Mouse (Mus musculus) spleen, postnatal 4 days (tissue): ENCODE data around the gene Exd1.
"Not testable (repeated sequence)": the region's sequence is repeated elsewhere in the genome, so short reads cannot be mapped to it uniquely, and the experiment has no call there.

ENCODE experiments used
- DNase-seq, 2 experiments: peaks; one replicate each; pipeline ENCODE4 v3.0.0; 2022; ENCODE audit warnings: low spot score in 2 of 2

The Exd1 gene

GRCm38 (mm10) chr2:119542106-119542505, 5.3 kb downstream of the Exd1 start:
- DNase-seq = peak; percentile 61 to 78

- DNase-seq = no peak
Measured at GRCm38 (mm10) chr2:119538802-119539201, 8.6 kb downstream of the Exd1 start.

GRCm38 (mm10) chr2:119525422-119525821, 22.0 kb downstream of the Exd1 start:
- DNase-seq = no peak

GRCm38 (mm10) chr2:119523836-119524235, 23.6 kb downstream of the Exd1 start:
- no peak for DNase-seq

- DNase-seq = no peak
Measured at GRCm38 (mm10) chr2:119520550-119520949, 26.9 kb downstream of the Exd1 start.

- no peak for DNase-seq
Measured at GRCm38 (mm10) chr2:119516811-119517210, 30.6 kb downstream of the Exd1 start.

- no peak for DNase-seq
Measured at GRCm38 (mm10) chr2:119514026-119514522, 33.4 kb downstream of the Exd1 start.

GRCm38 (mm10) chr2:119512292-119512691, 35.1 kb downstream of the Exd1 start:
- DNase-seq = peak in 1 of 2 experiments; percentile 20

GRCm38 (mm10) chr2:119510856-119511255, 36.6 kb downstream of the Exd1 start:
- DNase-seq = no peak

- DNase-seq = not testable (repeated sequence)
Measured at GRCm38 (mm10) chr2:119508518-119508917, 38.9 kb downstream of the Exd1 start.

- DNase-seq = no peak
Measured at GRCm38 (mm10) chr2:119507108-119507507, 40.3 kb downstream of the Exd1 start.

GRCm38 (mm10) chr2:119500965-119501652, 46.3 kb downstream of the Exd1 start:
- no peak for DNase-seq

- no peak for DNase-seq
Measured at GRCm38 (mm10) chr2:119498859-119499258, 48.6 kb downstream of the Exd1 start.

GRCm38 (mm10) chr2:119496082-119496481, 51.3 kb downstream of the Exd1 start:
- no peak for DNase-seq

GRCm38 (mm10) chr2:119491953-119492352, 55.5 kb downstream of the Exd1 start:
- no peak for DNase-seq

- DNase-seq = no peak
Measured at GRCm38 (mm10) chr2:119486488-119486887, 60.9 kb downstream of the Exd1 start.

- no peak for DNase-seq
Measured at GRCm38 (mm10) chr2:119482307-119482706, 65.1 kb downstream of the Exd1 start.

GRCm38 (mm10) chr2:119478397-119478749, 69.1 kb downstream of the Exd1 start:
- no peak for DNase-seq

GRCm38 (mm10) chr2:119477571-119478396, 69.6 kb downstream of the Exd1 start, which contains the start of gene Ino80:
TSS of gene Ino80 (minus strand) at chr2:119477687.
- DNase-seq = peak; percentile 98 to 99

GRCm38 (mm10) chr2:119476621-119477391, 70.6 kb downstream of the Exd1 start:
- peak; percentile 63 to 84 for DNase-seq

GRCm38 (mm10) chr2:119476166-119476565, 71.3 kb downstream of the Exd1 start:
- DNase-seq = no peak
